Mouse (Mus musculus) retina, embryonic 14.5 days (tissue): ENCODE results near the gene Spaar.
"Not testable (repeated sequence)": the region's sequence is repeated elsewhere in the genome, so short reads cannot be mapped to it uniquely, and the experiment has no call there.

Source experiments
- DNase-seq: peaks from one replicate; pipeline ENCODE4 v3.0.0-alpha.2; 2015; ENCODE audit warnings: low spot score

The Spaar gene

GRCm38 (mm10) chr4:43728576-43728954 lies 1.3 kb upstream of the Spaar start:
- no peak for DNase-seq

GRCm38 (mm10) chr4:43729126-43729525 lies 708 bp upstream of the Spaar start:
- no peak for DNase-seq

- no peak for DNase-seq
Measured at GRCm38 (mm10) chr4:43730750-43731297, 990 bp downstream of the Spaar start.

- no peak for DNase-seq
Measured at GRCm38 (mm10) chr4:43732171-43732570, 2.3 kb downstream of the Spaar start.

GRCm38 (mm10) chr4:43733186-43733585 lies 3.4 kb downstream of the Spaar start:
- no peak for DNase-seq

- DNase-seq, result no peak
Measured at GRCm38 (mm10) chr4:43737144-43737543, 7.3 kb downstream of the Spaar start.

- no peak for DNase-seq
Measured at GRCm38 (mm10) chr4:43738989-43739674, 9.3 kb downstream of the Spaar start.

GRCm38 (mm10) chr4:43741526-43741925 lies 11.7 kb downstream of the Spaar start:
- no peak for DNase-seq

- DNase-seq, result no peak
Measured at GRCm38 (mm10) chr4:43742637-43743036, 12.8 kb downstream of the Spaar start.

- DNase-seq, result no peak
Measured at GRCm38 (mm10) chr4:43743099-43743498, 13.3 kb downstream of the Spaar start.

- peak; percentile 74 for DNase-seq
Measured at GRCm38 (mm10) chr4:43745187-43745586, 15.4 kb downstream of the Spaar start.

GRCm38 (mm10) chr4:43757213-43757612 lies 27.4 kb downstream of the Spaar start:
- DNase-seq, result no peak

GRCm38 (mm10) chr4:43759571-43760418 lies 30.0 kb downstream of the Spaar start:
- DNase-seq, result no peak

GRCm38 (mm10) chr4:43760460-43760859 lies 30.6 kb downstream of the Spaar start:
- DNase-seq, result peak; percentile 68

GRCm38 (mm10) chr4:43761336-43761735 lies 31.5 kb downstream of the Spaar start:
- no peak for DNase-seq

- DNase-seq, result peak; percentile 86
Measured at GRCm38 (mm10) chr4:43763410-43763809, 33.6 kb downstream of the Spaar start.

- DNase-seq, result no peak
Measured at GRCm38 (mm10) chr4:43768341-43768740, 38.5 kb downstream of the Spaar start.

GRCm38 (mm10) chr4:43769374-43769773 lies 39.5 kb downstream of the Spaar start:
- DNase-seq, result no peak

GRCm38 (mm10) chr4:43770909-43771308 lies 41.1 kb downstream of the Spaar start, which contains the start of gene Olfr159:
TSS of gene Olfr159 (minus strand) at chr4:43771009.
- no peak for DNase-seq

- no peak for DNase-seq
Measured at GRCm38 (mm10) chr4:43771626-43772025, 41.8 kb downstream of the Spaar start.

GRCm38 (mm10) chr4:43772304-43772703 lies 42.5 kb downstream of the Spaar start:
- no peak for DNase-seq

- DNase-seq, result no peak
Measured at GRCm38 (mm10) chr4:43795296-43795695, 65.5 kb downstream of the Spaar start.

GRCm38 (mm10) chr4:43795844-43796243 lies 66.0 kb downstream of the Spaar start:
- DNase-seq, result not testable (repeated sequence)
